Mouse (Mus musculus) heart, postnatal 0 days (tissue): ENCODE data around the gene Trex2.

Experiments used
- CTCF ChIP-seq: IDR thresholded peaks from 2 replicates; pipeline ENCODE4 v1.5.1; 2016; ENCODE audit warnings: antibody characterized with exemption, control low read depth, low read depth
- EP300 ChIP-seq: IDR thresholded peaks from 2 replicates; pipeline ENCODE4 v1.6.1; 2016; ENCODE audit warnings: antibody characterized with exemption, low read depth

- TF ChIP-seq EP300 (no peak), CTCF (no peak)
Observed at GRCm38 (mm10) chrX:73391481-73391880, 43.7 kb downstream of the Trex2 start.
